Mouse (Mus musculus) cerebellum, adult 9-10 months (tissue): ENCODE data around the gene Btaf1.
"Not testable (repeated sequence)": the region's sequence is repeated elsewhere in the genome, so short reads cannot be mapped to it uniquely, and the experiment has no call there.

Experiments used
- DNase-seq: peaks from one replicate; pipeline ENCODE4 v3.0.0; 2022

Btaf1 gene

GRCm38 (mm10) chr19:36922936-36923335 lies 2.9 kb upstream of the Btaf1 start:
- no peak for DNase-seq

GRCm38 (mm10) chr19:36926553-36927236 lies 816 bp downstream of the Btaf1 start:
- no peak for DNase-seq

GRCm38 (mm10) chr19:36927800-36928361 lies 2.0 kb downstream of the Btaf1 start:
- DNase-seq, result no peak

GRCm38 (mm10) chr19:36929816-36930215 lies 3.9 kb downstream of the Btaf1 start:
- DNase-seq, result no peak

- DNase-seq, result no peak
Observed at GRCm38 (mm10) chr19:36932097-36932496, 6.2 kb downstream of the Btaf1 start.

- DNase-seq, result no peak
Observed at GRCm38 (mm10) chr19:36932613-36933012, 6.7 kb downstream of the Btaf1 start.

- no peak for DNase-seq
Observed at GRCm38 (mm10) chr19:36936285-36936684, 10.4 kb downstream of the Btaf1 start.

GRCm38 (mm10) chr19:36938008-36938407 lies 12.1 kb downstream of the Btaf1 start:
- DNase-seq, result no peak

- no peak for DNase-seq
Observed at GRCm38 (mm10) chr19:36940064-36940463, 14.2 kb downstream of the Btaf1 start.

- DNase-seq, result no peak
Observed at GRCm38 (mm10) chr19:36953637-36954206, 27.8 kb downstream of the Btaf1 start.

- no peak for DNase-seq
Observed at GRCm38 (mm10) chr19:36958331-36958730, 32.5 kb downstream of the Btaf1 start.

GRCm38 (mm10) chr19:36961320-36961719 lies 35.4 kb downstream of the Btaf1 start:
- DNase-seq, result no peak

- not testable (repeated sequence) for DNase-seq
Observed at GRCm38 (mm10) chr19:36962544-36963260, 36.8 kb downstream of the Btaf1 start.

GRCm38 (mm10) chr19:37004557-37004956 lies 78.7 kb downstream of the Btaf1 start:
- DNase-seq, result no peak

GRCm38 (mm10) chr19:37009878-37010281 lies 84.0 kb downstream of the Btaf1 start:
- no peak for DNase-seq

GRCm38 (mm10) chr19:37013461-37013860 lies 87.6 kb downstream of the Btaf1 start:
- DNase-seq, result no peak

GRCm38 (mm10) chr19:37014173-37014939 lies 88.5 kb downstream of the Btaf1 start:
- no peak for DNase-seq

- DNase-seq, result no peak
Observed at GRCm38 (mm10) chr19:37016890-37017289, 91.0 kb downstream of the Btaf1 start.

GRCm38 (mm10) chr19:37018411-37018810 lies 92.5 kb downstream of the Btaf1 start:
- DNase-seq, result no peak

GRCm38 (mm10) chr19:37018931-37019330 lies 93.1 kb downstream of the Btaf1 start:
- no peak for DNase-seq

GRCm38 (mm10) chr19:37020531-37020930 lies 94.7 kb downstream of the Btaf1 start:
- no peak for DNase-seq

GRCm38 (mm10) chr19:37020951-37021350 lies 95.1 kb downstream of the Btaf1 start:
- DNase-seq, result no peak

- DNase-seq, result no peak
Observed at GRCm38 (mm10) chr19:37022146-37022545, 96.3 kb downstream of the Btaf1 start.
